Mouse (Mus musculus): ENCODE results near the gene 4930539E08Rik. TPM values are rescaled to one million over a fixed set of nuclear protein-coding genes. Genes with fewer than 3 reads are reported as not detected.

4930539E08Rik gene
- polyA plus RNA-seq, 1 experiment from 2014 or later: 0.27 TPM

DNA sequence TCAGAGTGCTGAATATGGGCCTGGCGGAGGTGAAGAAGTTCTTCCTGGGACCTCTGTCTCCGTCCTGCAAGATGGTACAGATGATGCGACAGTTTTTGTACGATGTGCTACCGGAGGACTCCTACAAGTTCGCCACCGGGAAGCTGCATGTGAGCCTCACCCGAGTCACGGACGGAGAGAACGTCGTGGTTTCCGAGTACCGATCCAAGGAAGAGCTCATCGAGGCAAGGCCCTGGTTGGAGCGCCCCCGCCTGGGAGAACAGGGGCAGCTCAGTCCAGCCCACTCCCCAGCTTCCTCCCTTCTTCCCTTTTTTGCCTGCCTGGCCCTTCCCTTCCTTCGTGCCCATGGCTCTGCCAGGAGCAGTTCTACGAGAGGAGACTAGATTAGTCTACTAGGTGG, 38.3 kb downstream of the 4930539E08Rik start:
- Histone ChIP-seq H3K27ac (ENCODE audit: low read length) (no peak overlapping the region), H3K4me2 (replicated peaks; ENCODE audit: low read depth, low read length) (0 out of 2 replicates have a peak overlapping the region, but pooled peaks have one; percentile 15), H3K27me3 (ENCODE audit: control insufficient read depth, insufficient read depth, low read length) (no peaks in the 10 kb centered on the region), H3K4me1 (ENCODE audit: control insufficient read depth, insufficient read depth, low read length) (peaks cover 6% of the 10 kb centered on the region), H3K9ac (replicated peaks; ENCODE audit: low read depth, low read length) (no peak overlapping the region), H3K9me3 (ENCODE audit: control insufficient read depth, low read depth, low read length) (no peaks in the 10 kb centered on the region), H3K4me3 (ENCODE audit: low read depth, low read length) (no peak overlapping the region), H3K36me3 (ENCODE audit: control insufficient read depth, insufficient read depth, low read length) (no peaks in the 10 kb centered on the region)
- whole genome bisulfite sequencing: 21% methylated on average over 19 of the region's 19 CpGs
- no peak for ATAC-seq (ENCODE audit: insufficient number of reproducible peaks, insufficient read depth, low FRiP score, low read depth)

GRCm38 (mm10) chr17:28876331-28876730, 38.8 kb downstream of the 4930539E08Rik start:
- H3K4me2 ChIP-seq (replicated peaks; ENCODE audit: low read depth, low read length): no peak overlapping the region
- no peak for ATAC-seq (ENCODE audit: insufficient number of reproducible peaks, insufficient read depth, low FRiP score, low read depth)
- no peaks in the 10 kb centered on the region for H3K36me3 ChIP-seq (ENCODE audit: control insufficient read depth, insufficient read depth, low read length)
- peaks cover 6% of the 10 kb centered on the region for H3K4me1 ChIP-seq (ENCODE audit: control insufficient read depth, insufficient read depth, low read length)
- WGBS: 67% methylated on average over 5 of the region's 5 CpGs
- no peak overlapping the region for H3K4me3 ChIP-seq (ENCODE audit: low read depth, low read length)
- H3K27ac ChIP-seq (ENCODE audit: low read length): no peak overlapping the region
- H3K27me3 ChIP-seq (ENCODE audit: control insufficient read depth, insufficient read depth, low read length): no peaks in the 10 kb centered on the region
- no peaks in the 10 kb centered on the region for H3K9me3 ChIP-seq (ENCODE audit: control insufficient read depth, low read depth, low read length)
- no peak overlapping the region for H3K9ac ChIP-seq (replicated peaks; ENCODE audit: low read depth, low read length)

DNA sequence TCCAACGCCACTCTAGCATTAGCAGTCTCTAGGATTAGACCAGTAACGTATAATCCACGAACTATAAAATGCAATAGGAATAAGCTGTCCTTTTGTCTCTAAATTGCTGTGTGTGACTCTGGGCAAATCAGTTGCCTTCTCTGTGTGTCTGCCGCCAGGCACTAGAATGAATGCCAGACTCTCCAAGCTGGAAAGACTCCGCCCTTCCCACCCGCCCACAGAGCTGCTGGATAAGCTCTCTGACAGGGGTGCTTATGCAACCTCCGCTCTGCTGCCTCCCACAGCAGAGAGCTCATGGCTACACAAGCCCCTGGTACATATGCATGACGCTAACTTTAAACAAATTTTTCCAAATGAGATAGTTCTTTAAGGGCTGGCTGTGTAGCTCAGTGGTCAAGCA, 39.8 kb downstream of the 4930539E08Rik start:
- no peak overlapping the region for H3K4me2 ChIP-seq (replicated peaks; ENCODE audit: low read depth, low read length)
- no peak overlapping the region for H3K27ac ChIP-seq (ENCODE audit: low read length)
- H3K9ac ChIP-seq (replicated peaks; ENCODE audit: low read depth, low read length): no peak overlapping the region
- H3K27me3 ChIP-seq (ENCODE audit: control insufficient read depth, insufficient read depth, low read length): no peaks in the 10 kb centered on the region
- ATAC-seq (ENCODE audit: insufficient number of reproducible peaks, insufficient read depth, low FRiP score, low read depth): no peak
- 39% methylated on average over 8 of the region's 8 CpGs for WGBS
- no peak overlapping the region for H3K4me3 ChIP-seq (ENCODE audit: low read depth, low read length)
- H3K36me3 ChIP-seq (ENCODE audit: control insufficient read depth, insufficient read depth, low read length): no peaks in the 10 kb centered on the region
- H3K4me1 ChIP-seq (ENCODE audit: control insufficient read depth, insufficient read depth, low read length): peaks cover 6% of the 10 kb centered on the region
- no peaks in the 10 kb centered on the region for H3K9me3 ChIP-seq (ENCODE audit: control insufficient read depth, low read depth, low read length)

GRCm38 (mm10) chr17:28874825-28875224, 40.3 kb downstream of the 4930539E08Rik start:
- no peak overlapping the region for H3K9ac ChIP-seq (replicated peaks; ENCODE audit: low read depth, low read length)
- 49% methylated on average over 7 of the region's 7 CpGs for WGBS
- ATAC-seq (ENCODE audit: insufficient number of reproducible peaks, insufficient read depth, low FRiP score, low read depth): no peak
- peaks cover 6% of the 10 kb centered on the region for H3K4me1 ChIP-seq (ENCODE audit: control insufficient read depth, insufficient read depth, low read length)
- no peaks in the 10 kb centered on the region for H3K36me3 ChIP-seq (ENCODE audit: control insufficient read depth, insufficient read depth, low read length)
- no peaks in the 10 kb centered on the region for H3K9me3 ChIP-seq (ENCODE audit: control insufficient read depth, low read depth, low read length)
- H3K4me2 ChIP-seq (replicated peaks; ENCODE audit: low read depth, low read length): no peak overlapping the region
- H3K27me3 ChIP-seq (ENCODE audit: control insufficient read depth, insufficient read depth, low read length): no peaks in the 10 kb centered on the region
- no peak overlapping the region for H3K4me3 ChIP-seq (ENCODE audit: low read depth, low read length)
- no peak overlapping the region for H3K27ac ChIP-seq (ENCODE audit: low read length)

- WGBS: 79% methylated on average over 4 of the region's 4 CpGs
- H3K9ac ChIP-seq (replicated peaks; ENCODE audit: low read depth, low read length): no peak overlapping the region
- H3K9me3 ChIP-seq (ENCODE audit: control insufficient read depth, low read depth, low read length): no peaks in the 10 kb centered on the region
- no peaks in the 10 kb centered on the region for H3K36me3 ChIP-seq (ENCODE audit: control insufficient read depth, insufficient read depth, low read length)
- peaks cover 6% of the 10 kb centered on the region for H3K4me1 ChIP-seq (ENCODE audit: control insufficient read depth, insufficient read depth, low read length)
- H3K4me2 ChIP-seq (replicated peaks; ENCODE audit: low read depth, low read length): no peak overlapping the region
- no peak overlapping the region for H3K4me3 ChIP-seq (ENCODE audit: low read depth, low read length)
- no peaks in the 10 kb centered on the region for H3K27me3 ChIP-seq (ENCODE audit: control insufficient read depth, insufficient read depth, low read length)
- ATAC-seq (ENCODE audit: insufficient number of reproducible peaks, insufficient read depth, low FRiP score, low read depth): no peak
- no peak overlapping the region for H3K27ac ChIP-seq (ENCODE audit: low read length)
Measured at GRCm38 (mm10) chr17:28874216-28874615, 40.9 kb downstream of the 4930539E08Rik start.

- ATAC-seq (ENCODE audit: insufficient number of reproducible peaks, insufficient read depth, low FRiP score, low read depth): no peak
Measured at GRCm38 (mm10) chr17:28872322-28872721, 42.8 kb downstream of the 4930539E08Rik start.

GRCm38 (mm10) chr17:28871831-28872230, 43.3 kb downstream of the 4930539E08Rik start:
- H3K27ac ChIP-seq (ENCODE audit: low read length): no peak overlapping the region
- H3K36me3 ChIP-seq (ENCODE audit: control insufficient read depth, insufficient read depth, low read length): no peaks in the 10 kb centered on the region
- H3K4me3 ChIP-seq (ENCODE audit: low read depth, low read length): no peak overlapping the region
- WGBS: 78% methylated on average over 11 of the region's 11 CpGs
- peaks cover 6% of the 10 kb centered on the region for H3K4me1 ChIP-seq (ENCODE audit: control insufficient read depth, insufficient read depth, low read length)
- ATAC-seq (ENCODE audit: insufficient number of reproducible peaks, insufficient read depth, low FRiP score, low read depth): no peak
- no peak overlapping the region for H3K4me2 ChIP-seq (replicated peaks; ENCODE audit: low read depth, low read length)
- no peak overlapping the region for H3K9ac ChIP-seq (replicated peaks; ENCODE audit: low read depth, low read length)
- no peaks in the 10 kb centered on the region for H3K27me3 ChIP-seq (ENCODE audit: control insufficient read depth, insufficient read depth, low read length)
- no peaks in the 10 kb centered on the region for H3K9me3 ChIP-seq (ENCODE audit: control insufficient read depth, low read depth, low read length)

More at GRCm38 (mm10) chr17:28872322-28872721, 42.8 kb downstream of the 4930539E08Rik start:
- H3K4me2 ChIP-seq (replicated peaks; ENCODE audit: low read depth, low read length): no peak overlapping the region
- peaks cover 6% of the 10 kb centered on the region for H3K4me1 ChIP-seq (ENCODE audit: control insufficient read depth, insufficient read depth, low read length)
- H3K36me3 ChIP-seq (ENCODE audit: control insufficient read depth, insufficient read depth, low read length): no peaks in the 10 kb centered on the region
- H3K27ac ChIP-seq (ENCODE audit: low read length): no peak overlapping the region
- H3K9me3 ChIP-seq (ENCODE audit: control insufficient read depth, low read depth, low read length): no peaks in the 10 kb centered on the region
- 85% methylated on average over 7 of the region's 7 CpGs for WGBS
- H3K4me3 ChIP-seq (ENCODE audit: low read depth, low read length): no peak overlapping the region
- no peak overlapping the region for H3K9ac ChIP-seq (replicated peaks; ENCODE audit: low read depth, low read length)
- no peaks in the 10 kb centered on the region for H3K27me3 ChIP-seq (ENCODE audit: control insufficient read depth, insufficient read depth, low read length)

GRCm38 (mm10) chr17:28870435-28870834, 44.7 kb downstream of the 4930539E08Rik start:
- Histone ChIP-seq H3K36me3 (ENCODE audit: control insufficient read depth, insufficient read depth, low read length) (no peaks in the 10 kb centered on the region), H3K9me3 (ENCODE audit: control insufficient read depth, low read depth, low read length) (no peaks in the 10 kb centered on the region), H3K4me2 (replicated peaks; ENCODE audit: low read depth, low read length) (no peak overlapping the region), H3K27ac (ENCODE audit: low read length) (no peak overlapping the region), H3K4me3 (ENCODE audit: low read depth, low read length) (no peak overlapping the region), H3K4me1 (ENCODE audit: control insufficient read depth, insufficient read depth, low read length) (peaks cover 1% of the 10 kb centered on the region), H3K27me3 (ENCODE audit: control insufficient read depth, insufficient read depth, low read length) (no peaks in the 10 kb centered on the region), H3K9ac (replicated peaks; ENCODE audit: low read depth, low read length) (no peak overlapping the region)
- 68% methylated on average over 5 of the region's 5 CpGs for WGBS
- no peak for ATAC-seq (ENCODE audit: insufficient number of reproducible peaks, insufficient read depth, low FRiP score, low read depth)

DNA sequence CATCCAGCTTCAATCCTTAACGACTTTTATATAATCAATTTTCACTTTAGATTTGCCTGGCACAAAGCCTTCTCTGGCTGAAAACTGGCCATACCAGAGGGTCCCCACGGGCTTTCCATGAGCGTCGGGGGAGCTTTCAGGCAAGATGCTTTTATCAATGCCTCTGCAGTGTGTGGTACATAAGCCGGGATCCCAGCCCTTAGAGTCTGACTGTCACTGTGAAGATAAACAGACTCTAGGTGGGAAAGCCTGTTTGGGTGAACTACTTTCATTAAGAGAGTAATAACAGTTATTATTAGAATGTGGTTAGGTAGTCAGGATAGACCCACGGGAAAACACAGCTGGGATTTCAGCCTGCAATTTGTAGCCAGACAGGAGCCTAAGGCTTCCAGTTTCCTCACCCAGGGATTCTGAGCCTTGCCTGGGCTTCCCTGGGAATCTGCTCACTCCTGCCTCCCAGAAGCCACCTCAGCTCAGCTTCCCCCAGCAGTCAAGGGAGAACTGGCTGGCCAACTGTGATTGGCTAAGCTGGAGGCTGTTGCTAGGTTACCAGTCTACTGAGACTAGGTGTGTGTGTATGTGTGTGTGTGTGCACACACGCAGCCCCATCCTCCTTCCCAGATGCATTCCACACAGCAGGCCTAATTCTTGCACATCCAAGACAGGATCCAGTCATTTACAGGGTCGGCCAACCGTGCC, 45.6 kb downstream of the 4930539E08Rik start:
- Histone ChIP-seq H3K27ac (ENCODE audit: low read length) (no peak overlapping the region), H3K4me3 (ENCODE audit: low read depth, low read length) (no peak overlapping the region), H3K9me3 (ENCODE audit: control insufficient read depth, low read depth, low read length) (no peaks in the 10 kb centered on the region), H3K27me3 (ENCODE audit: control insufficient read depth, insufficient read depth, low read length) (no peaks in the 10 kb centered on the region), H3K36me3 (ENCODE audit: control insufficient read depth, insufficient read depth, low read length) (no peaks in the 10 kb centered on the region), H3K4me2 (replicated peaks; ENCODE audit: low read depth, low read length) (no peak overlapping the region), H3K9ac (replicated peaks; ENCODE audit: low read depth, low read length) (no peak overlapping the region), H3K4me1 (ENCODE audit: control insufficient read depth, insufficient read depth, low read length) (no peaks in the 10 kb centered on the region)
- ATAC-seq (ENCODE audit: insufficient number of reproducible peaks, insufficient read depth, low FRiP score, low read depth): no peak
- WGBS: 48% methylated on average over 9 of the region's 9 CpGs
